Mouse (Mus musculus) cerebellum, adult 9-11 months (tissue): ENCODE results near the gene Lpin2.

Experiments used
- DNase-seq: peaks from one replicate; pipeline ENCODE4 v3.0.0; 2022

Gene Lpin2

GRCm38 (mm10) chr17:71235229-71235958 lies 53.0 kb downstream of the Lpin2 start:
- DNase-seq: no peak

- no peak for DNase-seq
Observed at GRCm38 (mm10) chr17:71238494-71238893, 56.1 kb downstream of the Lpin2 start.

DNA sequence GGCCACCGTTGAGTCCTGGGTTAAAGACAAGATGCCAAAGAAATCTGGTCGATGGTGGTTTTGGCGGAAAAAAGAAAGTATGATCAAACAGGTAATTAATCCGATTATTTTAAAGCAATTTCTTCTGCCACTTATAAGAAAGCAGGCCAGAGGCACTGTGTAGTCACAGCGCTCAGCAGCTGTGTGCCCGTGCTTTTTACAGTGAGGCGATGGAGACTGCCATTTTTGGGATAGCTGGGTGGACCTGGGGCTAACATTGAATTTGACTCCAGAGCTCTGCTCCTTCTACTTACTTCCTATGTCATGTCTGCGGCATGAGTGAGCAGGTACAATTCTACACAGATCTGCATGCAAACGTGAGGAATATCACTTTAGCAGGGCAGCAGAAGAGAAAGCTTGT lies 58.5 kb downstream of the Lpin2 start:
- no peak for DNase-seq

DNA sequence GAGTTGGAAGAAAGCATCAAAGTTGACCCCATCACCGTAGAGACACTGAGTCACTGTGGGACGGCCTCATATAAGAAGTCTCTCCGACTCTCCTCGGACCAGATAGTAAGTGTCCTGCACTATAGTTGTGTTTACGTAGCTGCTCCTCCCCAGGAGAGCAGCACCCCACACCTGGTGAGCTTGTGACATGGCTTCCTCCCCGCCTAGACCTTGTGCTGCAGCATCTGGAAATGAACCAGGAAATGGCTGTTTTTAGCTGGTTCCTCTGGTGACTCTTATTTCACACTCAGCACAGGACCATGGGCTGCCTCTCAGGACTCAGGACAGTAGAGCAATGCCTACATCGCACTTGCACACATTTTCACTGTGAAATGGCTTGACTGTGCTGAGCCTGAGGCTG lies 60.3 kb downstream of the Lpin2 start:
- no peak for DNase-seq

DNA sequence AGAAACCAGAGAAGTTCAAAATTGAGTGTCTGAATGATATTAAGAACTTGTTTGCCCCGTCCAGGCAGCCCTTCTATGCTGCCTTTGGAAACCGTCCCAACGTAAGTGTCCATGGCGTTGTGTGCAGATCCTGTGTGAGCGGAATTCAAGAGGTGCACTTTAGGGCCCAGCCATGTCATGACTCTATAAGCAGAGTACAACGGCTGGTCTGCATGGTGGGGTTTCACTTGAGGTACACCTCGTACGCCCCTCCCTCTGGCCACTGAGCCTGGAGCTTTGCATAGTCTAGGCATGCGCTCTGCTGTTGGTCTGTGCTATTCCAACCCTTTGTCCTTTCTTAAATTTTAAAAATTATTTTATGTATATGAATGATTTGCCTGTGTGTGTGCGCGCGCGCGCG lies 62.8 kb downstream of the Lpin2 start:
- DNase-seq: no peak

DNA sequence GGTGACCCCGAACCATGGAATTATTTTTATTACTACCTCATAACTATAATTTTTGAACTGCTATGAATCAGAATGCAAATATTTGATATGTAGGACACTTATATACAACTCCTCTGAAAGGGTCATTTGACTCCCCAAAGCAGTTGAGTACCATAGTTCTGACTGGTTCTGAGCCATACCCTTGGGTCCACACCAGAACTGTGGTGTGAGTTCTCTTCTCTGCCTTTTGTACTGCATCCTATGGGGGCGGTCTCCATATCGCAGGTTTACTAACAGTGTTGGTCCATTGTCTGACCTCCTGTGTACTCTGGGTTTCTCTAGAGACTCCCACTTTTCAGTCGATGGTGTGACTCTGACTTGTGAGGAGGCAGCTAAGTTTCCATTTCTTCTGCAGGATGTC lies 63.7 kb downstream of the Lpin2 start:
- DNase-seq: no peak

DNA sequence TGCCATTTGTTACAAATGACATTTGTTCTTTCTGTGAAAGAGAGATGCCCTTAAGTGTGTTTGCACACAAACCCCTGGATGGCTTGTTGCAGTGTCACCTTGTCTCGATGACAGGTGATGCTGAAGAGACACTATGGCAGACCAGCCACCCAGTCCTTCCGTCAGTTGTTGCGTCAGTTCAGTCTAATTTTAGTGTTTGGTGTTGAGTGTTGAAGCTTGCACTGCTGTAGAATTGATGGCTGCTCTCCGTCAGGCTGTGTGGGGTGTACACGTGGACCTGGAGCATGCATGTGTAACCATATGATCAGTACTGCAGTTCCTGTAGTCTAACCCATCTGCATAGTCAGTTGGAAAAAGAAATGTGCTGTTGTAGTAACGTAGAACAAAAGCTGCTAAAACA lies 66.6 kb downstream of the Lpin2 start:
- no peak for DNase-seq

DNA sequence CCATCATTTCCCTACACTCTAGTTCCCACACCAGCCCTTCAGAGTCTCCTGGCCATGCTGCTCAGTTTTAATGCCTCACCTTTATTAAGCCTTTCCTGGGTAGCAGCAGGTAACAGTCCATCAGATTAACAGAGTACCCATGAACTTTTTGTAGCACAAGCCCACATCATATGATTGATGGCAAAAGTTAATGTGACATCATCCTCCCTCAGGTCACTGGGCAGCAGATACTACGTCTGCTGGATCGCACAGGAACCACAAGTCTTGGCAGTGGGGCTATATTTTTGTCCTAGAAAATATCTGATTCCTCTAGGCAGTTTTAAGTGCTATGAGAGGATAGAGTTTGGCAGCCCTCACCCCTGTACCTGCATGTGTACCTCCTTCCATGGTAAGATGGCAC lies 67.7 kb downstream of the Lpin2 start:
- DNase-seq: no peak

GRCm38 (mm10) chr17:71250819-71251600 lies 68.7 kb downstream of the Lpin2 start:
- DNase-seq: no peak

GRCm38 (mm10) chr17:71251601-71252001 lies 69.2 kb downstream of the Lpin2 start:
- no peak for DNase-seq

GRCm38 (mm10) chr17:71252101-71252500 lies 69.7 kb downstream of the Lpin2 start:
- DNase-seq: no peak

GRCm38 (mm10) chr17:71253391-71253790 lies 71.0 kb downstream of the Lpin2 start:
- no peak for DNase-seq

DNA sequence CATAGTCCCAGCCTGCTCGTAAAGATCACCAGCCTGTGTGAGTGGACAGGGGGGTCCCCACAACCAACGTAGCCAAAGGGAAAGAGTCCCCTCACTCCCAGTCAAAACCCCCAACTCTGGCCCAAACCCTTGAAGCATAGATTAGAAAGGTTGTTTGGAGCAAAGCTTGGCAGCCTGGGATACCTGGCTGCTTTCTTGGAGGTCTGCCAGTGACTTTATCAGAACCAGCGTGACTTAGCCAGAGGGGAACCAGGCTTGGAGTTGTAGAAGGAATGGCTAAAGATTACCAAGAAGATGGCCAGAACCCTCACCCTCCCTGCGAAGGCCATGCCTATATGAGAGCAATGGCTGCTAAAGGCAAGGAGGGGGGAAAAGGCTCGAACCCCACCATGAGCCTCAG lies 71.7 kb downstream of the Lpin2 start:
- DNase-seq: no peak

GRCm38 (mm10) chr17:71254736-71255135 lies 72.4 kb downstream of the Lpin2 start:
- DNase-seq: no peak

DNA sequence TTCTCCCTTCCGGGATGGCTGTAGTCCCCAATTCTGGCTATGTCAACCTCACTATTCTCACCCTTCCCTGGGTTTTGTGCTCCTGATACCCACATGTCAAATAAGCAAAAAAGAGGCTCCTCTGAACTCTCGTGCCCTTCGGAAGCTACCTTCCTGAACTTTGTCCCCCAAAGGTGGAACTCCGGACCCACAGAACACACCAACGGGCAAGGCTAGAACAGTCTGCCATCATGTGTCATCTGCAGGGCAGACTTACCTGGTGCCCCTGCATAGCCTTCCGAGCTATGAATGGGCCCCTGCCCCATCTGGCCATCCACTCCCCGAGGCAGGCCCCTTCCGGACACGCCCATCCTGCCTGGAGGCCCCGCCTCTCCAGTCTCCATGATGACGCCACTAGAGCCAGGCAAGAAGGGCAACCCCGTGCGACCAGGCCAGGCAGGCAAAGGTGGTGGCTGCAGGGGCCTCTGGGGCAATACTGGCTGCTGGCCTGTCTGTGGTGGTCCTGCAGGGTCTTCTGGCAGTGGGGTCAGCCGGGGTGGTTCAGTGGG lies 73.8 kb downstream of the Lpin2 start:
- no peak for DNase-seq

- no peak for DNase-seq
Observed at GRCm38 (mm10) chr17:71256806-71257536, 74.6 kb downstream of the Lpin2 start.

GRCm38 (mm10) chr17:71259727-71260126 lies 77.4 kb downstream of the Lpin2 start:
- no peak for DNase-seq

DNA sequence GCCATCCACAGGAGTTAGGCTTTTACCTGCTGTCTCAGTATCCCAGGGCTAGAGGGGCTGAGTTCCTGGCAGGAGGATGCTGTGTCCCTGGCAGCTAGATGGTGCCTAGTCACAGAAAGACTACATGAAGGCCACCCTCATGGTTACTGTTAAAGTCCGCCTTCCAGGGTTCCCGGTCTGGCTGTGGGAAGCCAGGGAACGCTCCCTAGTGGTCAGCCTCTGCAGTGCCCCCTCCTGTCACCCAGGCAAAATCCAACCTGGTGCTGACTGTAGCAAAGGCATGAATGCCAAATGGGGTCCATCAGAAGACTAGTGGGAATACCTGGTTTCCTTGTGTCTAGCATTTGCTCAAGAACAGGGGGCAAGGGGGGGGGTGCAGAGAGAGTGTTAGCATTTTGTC lies 78.3 kb downstream of the Lpin2 start:
- no peak for DNase-seq

DNA sequence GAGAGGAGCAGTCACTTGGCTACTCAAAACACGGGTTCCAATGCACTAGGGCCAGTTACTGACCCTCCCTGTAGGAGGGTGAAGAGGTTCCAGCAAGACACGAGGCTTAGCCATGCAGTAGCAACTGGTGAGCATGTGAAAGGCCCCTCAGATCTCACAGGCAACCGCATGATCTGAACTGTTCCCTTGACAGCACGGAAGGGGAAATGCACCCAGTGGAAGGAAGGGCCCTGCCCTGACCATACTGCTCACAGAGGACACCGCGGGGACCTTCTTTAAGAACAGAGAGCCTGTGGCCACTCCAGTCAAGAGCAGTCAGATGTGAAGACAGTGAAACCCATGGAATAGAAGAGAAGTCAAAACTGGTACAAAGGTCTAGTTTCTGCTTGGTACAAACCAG lies 80.8 kb downstream of the Lpin2 start:
- no peak for DNase-seq

DNA sequence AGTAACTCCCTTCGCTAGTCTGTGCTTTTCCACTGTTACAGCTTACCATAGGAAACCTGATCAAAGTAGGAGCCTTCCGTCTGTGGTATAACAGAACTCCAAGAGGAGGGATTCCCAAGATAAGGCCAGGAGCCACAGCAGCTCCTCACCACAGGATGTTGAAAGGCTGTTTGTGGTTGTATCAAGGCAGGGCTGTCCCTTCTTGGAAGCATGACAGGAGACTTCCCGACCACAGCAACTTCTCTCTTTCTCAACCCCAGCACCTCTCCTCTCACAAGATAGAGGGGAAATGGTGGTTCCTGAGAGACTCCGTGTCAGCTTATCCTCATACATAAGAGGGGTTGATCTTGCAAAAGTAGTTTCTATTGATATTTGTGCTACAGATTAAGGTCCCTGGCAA lies 82.4 kb downstream of the Lpin2 start:
- no peak for DNase-seq

GRCm38 (mm10) chr17:71265336-71266051 lies 83.1 kb downstream of the Lpin2 start:
- no peak for DNase-seq

DNA sequence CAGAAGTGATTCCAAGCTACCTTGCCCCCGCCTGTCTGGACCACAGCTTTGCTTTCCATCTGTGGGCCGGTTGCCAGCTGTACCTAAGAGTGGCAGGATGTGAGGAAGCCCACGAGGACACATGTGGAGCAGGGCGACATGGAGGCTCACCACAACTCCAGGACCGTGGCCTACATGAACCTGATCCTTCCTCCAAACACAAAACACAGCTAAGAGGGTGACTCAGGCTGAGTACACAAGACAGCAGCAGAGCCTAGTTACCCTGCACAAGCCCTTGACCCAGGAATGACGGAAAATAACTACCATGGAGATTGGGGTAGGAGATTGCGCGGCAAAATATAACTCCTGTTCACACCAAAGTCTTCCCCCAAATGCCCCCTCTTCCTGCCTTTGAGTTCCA lies 85.0 kb downstream of the Lpin2 start:
- DNase-seq: no peak

GRCm38 (mm10) chr17:71268152-71268551 lies 85.8 kb downstream of the Lpin2 start:
- no peak for DNase-seq
